Mouse (Mus musculus) liver, adult 2 months (tissue): ENCODE measurements around the gene Ankmy2.

Experiments
- CTCF ChIP-seq: fragments of 200-500 bp; IDR thresholded peaks from 2 replicates; pipeline ENCODE4 v1.5.1; 2011; ENCODE audit warnings: low read depth, low read length, control low read depth
- POLR2A ChIP-seq: fragments of 200-500 bp; IDR thresholded peaks from 2 replicates; pipeline ENCODE4 v1.6.1; 2011; ENCODE audit warnings: low read length, control low read depth; ENCODE audit not compliant: insufficient read depth; ENCODE audit errors: extremely low read depth

GRCm38 (mm10) chr12:36231386-36231785 lies 74.5 kb downstream of the Ankmy2 start:
- TF ChIP-seq CTCF: no peak
- TF ChIP-seq POLR2A: no peak
